Mouse (Mus musculus): ENCODE results near the gene Gpr1. TPM values are rescaled to one million over a fixed set of nuclear protein-coding genes. Genes with fewer than 3 reads are reported as not detected.
"Not testable (repeated sequence)": the region's sequence is repeated elsewhere in the genome, so short reads cannot be mapped to it uniquely, and the experiment has no call there.

Gene Gpr1
- total RNA-seq, 2 experiments from 2014 or later = 0.38 to 0.52 TPM

DNA sequence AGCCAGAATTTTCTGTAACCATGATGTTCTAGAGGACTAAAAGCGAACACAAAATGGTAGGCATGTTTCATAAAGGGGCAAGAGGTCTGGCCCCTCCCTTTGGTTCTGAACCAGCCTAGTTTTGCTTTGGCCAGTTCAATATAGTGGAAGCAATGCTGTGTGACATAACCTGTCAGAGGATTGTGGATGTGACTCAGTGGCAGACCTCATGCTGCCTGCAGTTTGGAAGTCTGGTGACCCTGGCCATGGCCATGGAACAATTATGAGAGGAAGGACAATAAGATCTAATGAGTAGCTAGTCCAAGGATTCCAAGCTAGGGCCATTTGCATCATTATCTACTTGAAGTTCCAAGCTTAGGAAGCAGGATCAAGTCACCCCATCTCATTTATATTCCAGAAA lies 32.9 kb downstream of the Gpr1 start:
- DNase-seq (ENCODE audit: extremely low spot score in 1 of 2, low spot score in 1 of 2) = no peak

- DNase-seq (ENCODE audit: extremely low spot score in 1 of 2, low spot score in 1 of 2) = peak; percentile 75 to 94
Observed at GRCm38 (mm10) chr1:63181019-63181418, 33.3 kb downstream of the Gpr1 start.

DNA sequence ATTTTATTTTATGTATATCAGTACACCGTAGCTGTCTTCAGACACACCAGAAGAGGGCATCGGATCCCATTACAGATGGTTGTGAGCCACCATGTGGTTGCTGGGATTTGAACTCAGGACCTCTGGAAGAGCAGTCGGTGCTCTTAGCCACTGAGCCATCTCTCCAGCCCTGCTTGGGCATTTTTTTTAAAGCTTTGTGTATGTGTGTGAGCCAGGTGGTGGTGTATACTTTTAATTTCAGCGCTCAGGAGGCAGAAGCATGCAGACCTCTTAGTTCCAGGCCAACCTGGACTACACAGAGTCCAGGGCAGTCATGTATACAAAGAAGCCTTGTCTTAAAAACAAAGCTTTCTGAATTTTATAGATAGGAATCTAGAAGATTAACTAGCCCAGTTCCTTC lies 33.8 kb downstream of the Gpr1 start:
- not testable (repeated sequence) for DNase-seq (ENCODE audit: extremely low spot score in 1 of 2, low spot score in 1 of 2)

GRCm38 (mm10) chr1:63180122-63180521 lies 34.2 kb downstream of the Gpr1 start:
- DNase-seq (ENCODE audit: extremely low spot score in 1 of 2, low spot score in 1 of 2) = no peak

GRCm38 (mm10) chr1:63178308-63178707 lies 36.0 kb downstream of the Gpr1 start:
- no peak for DNase-seq (ENCODE audit: extremely low spot score in 1 of 2, low spot score in 1 of 2)

GRCm38 (mm10) chr1:63176604-63177421 lies 37.5 kb downstream of the Gpr1 start, which contains the start of the genes Eef1b2 and Ndufs1:
Gene Eef1b2, plus strand, starts transcription at chr1:63176825.
Gene Ndufs1, minus strand, starts transcription at chr1:63176833.
- peak; percentile 85 to 96 for DNase-seq (ENCODE audit: extremely low spot score in 1 of 2, low spot score in 1 of 2)

GRCm38 (mm10) chr1:63176259-63176603 lies 38.1 kb downstream of the Gpr1 start:
- DNase-seq (ENCODE audit: extremely low spot score in 1 of 2, low spot score in 1 of 2) = no peak

GRCm38 (mm10) chr1:63175853-63176252 lies 38.5 kb downstream of the Gpr1 start:
- DNase-seq (ENCODE audit: extremely low spot score in 1 of 2, low spot score in 1 of 2) = peak in 1 of 2 experiments; percentile 11

- no peak for DNase-seq (ENCODE audit: extremely low spot score in 1 of 2, low spot score in 1 of 2)
Observed at GRCm38 (mm10) chr1:63168638-63169037, 45.7 kb downstream of the Gpr1 start.

- DNase-seq (ENCODE audit: extremely low spot score in 1 of 2, low spot score in 1 of 2) = no peak
Observed at GRCm38 (mm10) chr1:63140231-63140630, 74.1 kb downstream of the Gpr1 start.

- not testable (repeated sequence) for DNase-seq (ENCODE audit: extremely low spot score in 1 of 2, low spot score in 1 of 2)
Observed at GRCm38 (mm10) chr1:63138586-63138985, 75.8 kb downstream of the Gpr1 start.

- DNase-seq (ENCODE audit: extremely low spot score in 1 of 2, low spot score in 1 of 2) = no peak
Observed at GRCm38 (mm10) chr1:63137971-63138370, 76.4 kb downstream of the Gpr1 start.

GRCm38 (mm10) chr1:63134530-63134929 lies 79.8 kb downstream of the Gpr1 start:
- DNase-seq (ENCODE audit: extremely low spot score in 1 of 2, low spot score in 1 of 2) = no peak

Small RNAs within 50 kb of the gene (microRNA-seq; reads per million reads assigned to microRNA genes)
- gene Gm24557 = 0 reads per million in 2 experiments
- 0 reads per million in 2 experiments for gene Gm27512

Other genes with a start within 250 kb of the Gpr1 start
- 10 to 100 TPM; 23.6 to 30.6 TPM for gene Ino80d, start 99.9 kb downstream of the Gpr1 start, total RNA-seq (2021)
- gene Eef1b2, start 37.7 kb downstream of the Gpr1 start, total RNA-seq (2021) = 100 to 1,000 TPM; 331 to 395 TPM
- 100 to 1,000 TPM; 155 to 160 TPM for gene Ndufs1, start 37.7 kb downstream of the Gpr1 start, total RNA-seq (2021)
- 10 to 100 TPM; 16.4 to 20.8 TPM for gene Zdbf2, start 58.7 kb upstream of the Gpr1 start, total RNA-seq (2021)
- 100 to 1,000 TPM; 123 to 151 TPM for gene Adam23, start 231.3 kb upstream of the Gpr1 start, total RNA-seq (2021)

Data from layer of hippocampus, postnatal 25 days (tissue).